Mouse (Mus musculus) right cerebral cortex, adult 2 months (tissue): ENCODE data around the gene Xrn1.
"Not testable (repeated sequence)": the region's sequence is repeated elsewhere in the genome, so short reads cannot be mapped to it uniquely, and the experiment has no call there.

Source experiments
- DNase-seq, 2 experiments: peaks; one replicate each; pipeline ENCODE4 v3.0.0; 2021 to 2022; ENCODE audit warnings: low spot score in 2 of 2

Gene Xrn1

DNA sequence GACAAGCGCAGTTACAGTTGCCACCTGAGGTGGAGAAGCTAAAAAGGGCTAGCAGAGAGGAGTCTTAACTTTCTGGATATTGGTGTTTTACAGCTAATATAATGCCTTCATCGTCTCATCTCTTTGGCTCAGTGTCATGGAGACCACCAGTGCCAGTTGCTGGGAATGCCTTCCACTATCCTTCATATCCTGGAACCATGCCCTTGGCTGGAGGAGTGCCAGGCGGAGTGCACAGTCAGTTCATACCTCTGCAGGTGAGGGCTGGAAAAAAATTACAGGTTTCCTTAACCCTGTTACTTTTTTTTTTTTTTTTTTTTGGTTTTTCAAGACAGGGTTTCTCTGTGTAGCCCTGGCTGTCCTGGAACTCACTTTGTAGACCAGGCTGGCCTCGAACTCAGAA, 96.9 kb downstream of the Xrn1 start:
- DNase-seq = no peak

- DNase-seq = peak; percentile 23 to 58
Observed at GRCm38 (mm10) chr9:96054878-96055277, 100.3 kb downstream of the Xrn1 start.

DNA sequence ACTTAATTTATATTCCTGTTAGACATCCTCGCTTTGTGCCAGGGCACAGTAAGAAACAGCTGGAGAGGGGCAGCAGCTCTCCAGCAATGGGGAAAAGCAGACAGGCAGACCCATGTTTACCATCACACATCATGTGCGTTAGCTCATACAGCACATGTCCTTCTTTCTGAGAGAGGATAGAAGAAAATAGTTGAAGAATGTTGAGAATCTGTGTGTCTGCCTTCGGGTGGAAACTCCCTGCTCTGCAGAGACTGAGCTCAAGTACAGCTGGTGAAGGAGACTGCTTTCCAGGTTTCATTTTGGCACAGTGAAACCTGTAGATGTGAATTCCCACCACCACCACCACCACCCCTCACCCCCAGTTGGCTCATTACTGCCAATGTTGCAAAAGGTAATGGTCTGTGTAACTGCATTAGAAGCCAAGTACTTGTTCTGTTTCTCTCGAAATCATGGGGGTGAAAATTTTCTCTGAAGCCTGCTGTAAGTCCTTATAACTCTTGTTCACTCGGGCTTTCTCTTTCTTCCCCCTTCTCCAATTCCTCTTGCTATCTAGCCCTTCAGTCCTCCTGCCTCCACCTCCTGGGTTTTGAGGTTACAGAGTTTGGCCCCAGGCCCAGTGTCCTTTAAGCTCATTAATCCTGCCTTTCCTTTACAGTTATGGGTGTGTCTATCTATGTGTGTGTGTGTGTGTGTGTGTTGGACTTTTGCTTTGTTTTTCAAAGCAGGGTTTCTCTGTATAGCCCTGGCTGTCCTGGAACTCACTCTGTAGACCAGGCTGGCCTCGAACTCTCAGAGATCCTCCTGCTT, 102.1 kb downstream of the Xrn1 start:
- no peak for DNase-seq

- no peak for DNase-seq
Observed at GRCm38 (mm10) chr9:96063083-96063802, 108.7 kb downstream of the Xrn1 start.

GRCm38 (mm10) chr9:96063803-96064475, 109.4 kb downstream of the Xrn1 start:
- no peak for DNase-seq

GRCm38 (mm10) chr9:96067507-96067906, 112.9 kb downstream of the Xrn1 start:
- no peak for DNase-seq

DNA sequence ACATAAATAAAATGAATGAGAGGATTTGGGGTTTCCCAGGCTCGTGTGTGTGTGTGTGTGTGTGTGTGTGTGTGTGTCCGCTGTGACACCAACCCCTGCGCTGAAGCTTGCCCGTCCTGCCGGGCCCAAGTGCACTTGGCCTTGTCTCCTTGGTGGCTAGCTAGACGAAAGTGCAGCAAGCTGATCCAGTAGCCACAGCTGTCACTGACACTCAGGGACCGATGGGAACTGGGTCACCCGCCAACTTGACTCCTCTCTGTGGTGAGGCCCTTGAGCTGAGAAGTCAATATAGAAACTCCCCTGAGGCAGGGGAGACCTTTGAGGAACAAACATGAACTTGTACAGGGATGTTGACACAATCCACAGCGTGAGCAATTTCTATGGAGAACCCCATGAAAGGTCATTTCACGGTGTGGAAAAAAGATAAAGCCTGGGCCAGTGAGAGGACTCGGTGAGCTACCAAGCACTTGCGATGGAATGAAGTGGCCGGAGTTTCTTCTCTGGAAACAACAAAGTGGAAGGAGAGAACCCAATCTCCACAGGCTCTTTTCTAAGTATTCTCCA, 124.3 kb downstream of the Xrn1 start:
- DNase-seq = no peak

DNA sequence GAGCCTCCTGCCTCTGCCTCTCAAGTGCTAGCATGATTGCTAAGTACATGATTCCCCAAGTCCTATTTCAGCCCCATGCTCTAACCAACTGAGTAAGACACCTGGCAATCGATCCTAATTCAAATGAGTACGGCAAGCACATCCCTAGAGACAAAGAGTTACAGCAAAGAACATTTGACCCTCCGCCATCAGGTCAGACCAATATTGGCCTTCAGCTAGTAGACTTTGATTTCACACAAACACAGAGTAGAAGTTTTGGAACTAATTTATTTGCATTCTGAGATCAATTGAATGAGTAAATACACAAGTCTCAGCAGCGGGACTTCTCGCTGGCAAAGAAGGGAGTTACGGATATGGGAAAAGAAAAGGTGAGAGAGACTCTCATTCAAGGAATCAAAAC, 130.7 kb downstream of the Xrn1 start:
- DNase-seq = no peak

DNA sequence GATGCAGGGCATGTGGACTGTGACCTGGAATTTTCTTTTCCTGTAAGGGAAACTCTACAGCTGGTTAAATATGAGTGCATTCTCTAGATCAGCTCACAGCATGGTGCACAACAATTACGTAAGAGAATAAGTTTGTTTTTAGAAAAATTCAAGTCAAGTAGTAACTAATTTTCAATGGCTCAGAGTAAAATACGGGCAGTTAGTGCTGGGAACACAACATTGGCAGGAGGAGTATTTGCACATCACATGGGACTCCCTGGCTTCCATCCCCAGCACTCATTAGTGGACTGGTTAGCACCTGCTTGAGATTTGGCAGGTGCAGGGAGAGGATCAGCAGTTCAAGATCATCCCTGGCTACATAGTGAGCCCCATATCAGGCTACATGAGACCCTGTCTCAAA, 133.1 kb downstream of the Xrn1 start:
- no peak for DNase-seq

DNA sequence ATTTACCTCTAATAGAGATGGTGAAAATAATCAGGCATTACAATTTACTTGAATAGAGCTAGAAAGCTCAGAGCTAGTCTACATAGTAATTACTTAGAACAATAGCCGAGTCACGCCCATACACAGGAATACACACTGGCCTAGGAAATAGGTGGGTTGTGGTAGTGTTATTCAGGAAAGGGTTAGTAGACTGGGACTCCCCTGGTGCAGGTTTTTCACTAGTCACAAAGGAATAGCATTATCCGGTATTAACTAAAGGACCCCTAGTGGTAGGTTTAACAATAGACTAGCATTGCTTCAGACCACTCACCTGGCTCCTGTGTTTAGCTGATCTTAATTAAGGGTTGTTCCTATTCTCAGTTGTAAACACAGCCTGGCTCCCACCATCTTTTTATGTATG, 133.9 kb downstream of the Xrn1 start:
- not testable (repeated sequence) for DNase-seq

- not testable (repeated sequence) for DNase-seq
Observed at GRCm38 (mm10) chr9:96092637-96093036, 138.1 kb downstream of the Xrn1 start.

- no peak for DNase-seq
Observed at GRCm38 (mm10) chr9:96093221-96093620, 138.7 kb downstream of the Xrn1 start.

DNA sequence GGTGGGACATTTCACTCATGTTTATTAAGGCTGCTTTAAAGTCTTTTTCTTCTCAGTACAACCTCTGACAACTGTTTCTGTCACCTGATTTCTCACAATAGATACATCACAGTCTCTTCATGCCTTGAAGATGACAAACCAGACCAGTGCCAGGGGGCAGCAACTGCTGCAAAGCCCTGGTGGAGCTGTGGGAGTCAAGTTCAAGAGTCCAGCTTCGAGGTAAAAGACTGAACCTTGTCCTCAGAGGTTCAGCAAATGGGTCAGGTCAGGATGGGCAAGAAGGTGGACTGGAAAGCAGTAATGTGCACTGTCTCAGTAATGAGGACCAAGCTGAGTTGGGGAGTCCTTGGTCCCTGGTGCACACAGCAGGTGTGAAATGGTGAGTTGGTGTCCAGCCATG, 139.8 kb downstream of the Xrn1 start:
- DNase-seq = no peak

DNA sequence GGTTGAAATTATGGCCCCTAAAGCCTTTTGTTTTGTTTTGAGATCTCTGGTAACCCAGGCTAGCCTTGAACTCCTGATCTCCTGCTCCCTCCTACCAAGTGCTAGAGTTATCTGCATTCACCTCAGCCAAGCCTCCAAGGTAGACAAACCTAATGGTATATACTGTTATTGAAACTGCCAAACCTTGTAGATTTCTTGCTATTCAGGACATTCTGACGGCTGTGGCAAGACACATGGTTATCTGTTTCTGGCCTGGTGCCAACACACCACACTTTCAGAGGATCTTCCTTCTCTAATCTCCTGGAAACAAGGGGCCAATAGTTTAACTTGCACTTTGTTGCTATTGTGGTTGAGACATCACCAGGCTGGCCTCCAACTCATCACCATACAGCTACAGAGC, 140.6 kb downstream of the Xrn1 start:
- no peak for DNase-seq

DNA sequence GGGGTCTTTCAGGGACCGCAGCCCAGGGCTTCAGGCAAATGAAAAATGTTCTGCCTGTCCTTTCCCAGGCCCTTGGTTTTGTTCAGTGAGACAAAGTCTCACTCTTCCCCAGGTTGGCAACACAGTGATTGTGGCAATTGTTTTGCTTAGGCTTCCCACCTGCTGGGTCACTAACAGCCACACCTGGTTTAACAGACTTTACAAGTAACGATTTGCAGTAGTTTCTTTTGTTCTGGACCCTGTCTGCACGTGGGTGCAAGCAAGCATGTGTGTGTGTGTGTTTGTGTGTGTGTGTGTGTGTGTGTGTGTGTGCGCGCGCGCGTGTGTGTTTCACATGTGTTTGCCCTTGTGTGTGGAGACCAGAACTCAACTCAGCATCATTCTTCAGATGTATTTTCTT, 148.3 kb downstream of the Xrn1 start:
- DNase-seq = no peak
